Mouse (Mus musculus) R1 (cell line): ENCODE measurements around the gene Trim2.

Experiments
- DNase-seq: peaks from one replicate; pipeline ENCODE4 v3.0.0-alpha.2; 2018; ENCODE audit warnings: low read depth, low spot score

Gene Trim2

GRCm38 (mm10) chr3:84306777-84307176 lies at the start of gene Trim2:
Trim2 (minus strand) TSS chr3:84306877.
- no peak for DNase-seq

GRCm38 (mm10) chr3:84355930-84356689 lies 49.4 kb upstream of the Trim2 start:
- peak; percentile 70 for DNase-seq

DNA sequence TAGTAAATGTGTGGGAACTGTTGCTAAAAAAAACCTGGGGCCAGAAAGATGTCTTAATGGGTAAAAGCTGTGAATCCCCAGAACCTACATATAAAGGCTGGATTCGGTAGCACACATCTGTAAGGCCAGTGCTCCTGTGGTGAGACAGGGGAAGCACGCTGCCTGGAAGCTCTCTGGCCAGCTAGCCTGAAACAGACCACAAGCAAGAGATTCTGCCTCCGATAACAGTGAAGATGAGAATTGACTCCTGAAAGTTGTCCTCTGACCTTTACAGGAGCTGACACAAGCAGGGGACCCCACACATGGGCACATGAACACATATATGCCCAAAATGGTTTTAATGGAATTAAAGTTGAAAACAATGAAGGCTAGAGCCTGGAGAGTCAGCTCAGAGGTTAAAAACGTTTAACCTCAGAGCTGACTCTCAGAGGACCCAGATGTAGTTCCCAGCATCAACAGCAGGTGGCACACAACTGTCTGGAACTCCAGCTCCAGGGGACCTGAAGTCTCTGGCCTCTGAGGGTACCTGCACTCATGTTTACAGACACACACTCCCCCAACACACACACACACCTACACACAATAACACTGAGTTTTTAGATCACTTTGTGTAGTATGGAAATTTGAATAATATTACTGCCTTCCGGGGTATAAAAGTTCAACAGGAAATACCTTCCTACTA lies 45.8 kb upstream of the Trim2 start:
- peak; percentile 65 for DNase-seq

DNA sequence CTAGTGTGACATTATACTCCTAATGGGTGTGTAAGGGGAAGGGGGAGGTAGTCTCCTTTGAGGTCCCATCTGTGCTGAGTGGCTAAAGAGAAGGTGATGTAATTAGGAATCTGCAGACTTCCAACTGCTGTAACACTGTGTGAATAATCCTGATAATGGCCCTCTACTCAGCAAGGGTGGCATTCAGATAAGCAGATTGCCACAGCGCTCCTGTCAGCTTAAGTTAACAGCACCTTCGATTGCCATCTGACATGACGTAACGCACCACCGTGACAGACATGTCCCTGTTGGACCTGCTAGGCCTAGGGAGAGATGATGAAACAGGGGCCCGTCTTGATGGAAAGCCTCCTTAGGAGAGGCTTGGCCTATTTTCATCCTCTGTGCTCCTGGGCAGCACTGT lies 43.6 kb upstream of the Trim2 start:
- DNase-seq = no peak

GRCm38 (mm10) chr3:84349771-84350170 lies 43.1 kb upstream of the Trim2 start:
- no peak for DNase-seq

DNA sequence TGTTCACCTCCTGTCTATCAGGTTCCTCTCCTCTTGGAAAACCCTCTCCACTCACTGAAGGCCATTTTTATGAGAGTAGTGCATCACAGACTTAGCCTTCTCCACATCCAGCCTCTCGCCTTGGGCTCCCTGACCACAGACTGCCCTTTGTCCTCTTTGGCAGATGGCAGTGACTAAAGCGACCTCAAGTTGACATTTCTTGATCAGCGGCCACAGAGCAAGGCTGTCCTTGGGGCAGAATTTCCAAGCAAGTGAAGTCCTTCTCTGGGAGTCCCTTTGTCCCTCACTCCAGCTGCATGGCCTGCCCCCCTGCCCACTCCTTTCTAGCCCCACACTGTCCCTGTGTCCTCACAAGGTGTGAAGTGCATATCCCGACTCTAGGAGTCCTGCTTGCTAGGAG lies 40.7 kb upstream of the Trim2 start:
- no peak for DNase-seq

- peak; percentile 42 for DNase-seq
Measured at GRCm38 (mm10) chr3:84346456-84347150, 39.9 kb upstream of the Trim2 start.

GRCm38 (mm10) chr3:84345646-84345980 lies 38.9 kb upstream of the Trim2 start:
- no peak for DNase-seq

DNA sequence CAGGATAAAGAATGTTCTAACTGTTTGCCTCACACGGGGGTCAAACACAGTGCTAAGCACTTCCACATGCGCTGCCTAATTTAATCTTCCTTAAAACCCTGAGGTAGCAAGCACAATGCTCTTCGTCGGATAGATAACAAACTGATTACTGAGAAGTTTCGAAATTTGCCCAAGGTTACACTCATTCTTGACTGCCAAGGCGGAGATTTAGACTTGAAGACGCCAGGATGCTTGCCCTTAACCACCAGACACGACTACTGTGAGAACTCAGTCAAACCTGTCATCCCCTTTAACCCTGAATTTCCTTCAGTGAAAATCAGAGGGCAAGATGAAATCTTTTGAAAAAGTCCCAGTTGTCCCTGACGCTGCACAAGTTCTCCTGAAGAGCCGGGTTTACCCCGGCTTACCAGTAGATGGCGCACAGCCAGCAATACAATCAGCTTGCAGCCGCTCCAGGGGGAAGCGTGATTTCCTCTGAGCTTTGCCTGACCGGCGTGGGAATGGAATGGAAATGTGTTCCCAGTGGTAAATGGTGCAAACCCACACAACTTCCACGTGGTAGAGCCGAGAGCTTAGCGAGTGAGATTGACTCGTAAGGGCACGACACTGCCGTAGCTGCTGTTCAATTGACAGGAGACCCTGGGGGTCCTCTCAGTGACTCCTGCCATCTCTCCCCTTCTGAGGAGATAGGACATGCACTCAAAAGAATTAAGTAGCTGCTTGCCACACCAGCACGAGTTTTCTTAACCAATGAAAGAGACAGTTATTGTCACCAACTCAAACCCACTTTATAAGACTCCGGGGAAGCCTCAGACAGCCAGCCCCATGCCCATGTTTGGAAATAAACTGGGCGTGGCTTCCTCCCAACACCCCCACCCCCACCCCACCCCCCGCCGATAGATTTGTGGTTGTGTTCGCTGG lies 38.3 kb upstream of the Trim2 start:
- peak; percentile 91 for DNase-seq

GRCm38 (mm10) chr3:84343101-84343500 lies 36.4 kb upstream of the Trim2 start:
- DNase-seq = no peak

DNA sequence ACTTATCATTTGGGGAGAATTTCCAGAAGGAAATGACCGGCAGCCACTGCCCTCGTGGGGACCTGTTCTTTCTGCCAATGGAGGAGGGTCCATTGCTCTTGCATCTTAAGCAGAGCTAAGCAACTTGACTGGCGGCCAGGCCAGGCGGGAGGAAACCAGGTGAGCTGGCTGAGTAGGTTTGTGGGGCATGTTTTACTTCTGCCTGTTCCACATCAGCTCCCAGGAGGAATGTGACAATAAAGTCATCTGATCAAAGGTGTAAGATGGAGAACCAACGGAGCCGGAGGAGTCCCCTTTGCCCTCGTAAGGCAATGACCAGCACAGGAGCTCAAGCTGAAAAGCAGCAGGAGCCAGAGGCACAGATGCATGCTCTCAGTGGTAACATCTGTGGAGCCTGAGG lies 35.1 kb upstream of the Trim2 start:
- no peak for DNase-seq

- DNase-seq = peak; percentile 64
Measured at GRCm38 (mm10) chr3:84337585-84337984, 30.9 kb upstream of the Trim2 start.

DNA sequence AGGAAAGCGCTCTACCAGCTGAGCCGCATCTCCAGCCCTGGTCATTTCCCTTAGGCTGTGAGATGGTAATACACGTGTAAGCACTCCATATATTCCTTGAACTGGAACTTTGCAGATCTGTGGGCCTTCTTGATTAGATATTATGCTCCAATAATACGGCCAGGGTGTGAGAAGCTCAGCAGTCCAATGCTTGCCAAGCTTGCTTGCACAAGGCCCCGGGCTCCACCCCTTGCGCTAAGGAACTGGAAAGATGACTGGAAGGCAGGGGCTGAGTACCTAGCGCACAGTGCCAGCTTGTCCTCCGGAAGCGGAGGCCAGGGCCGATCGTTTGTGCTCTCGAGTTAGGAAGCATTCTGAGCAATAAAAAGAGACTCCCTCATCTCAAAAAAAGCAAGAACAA lies 29.7 kb upstream of the Trim2 start:
- DNase-seq = no peak

- DNase-seq = no peak
Measured at GRCm38 (mm10) chr3:84335421-84336073, 28.9 kb upstream of the Trim2 start.

DNA sequence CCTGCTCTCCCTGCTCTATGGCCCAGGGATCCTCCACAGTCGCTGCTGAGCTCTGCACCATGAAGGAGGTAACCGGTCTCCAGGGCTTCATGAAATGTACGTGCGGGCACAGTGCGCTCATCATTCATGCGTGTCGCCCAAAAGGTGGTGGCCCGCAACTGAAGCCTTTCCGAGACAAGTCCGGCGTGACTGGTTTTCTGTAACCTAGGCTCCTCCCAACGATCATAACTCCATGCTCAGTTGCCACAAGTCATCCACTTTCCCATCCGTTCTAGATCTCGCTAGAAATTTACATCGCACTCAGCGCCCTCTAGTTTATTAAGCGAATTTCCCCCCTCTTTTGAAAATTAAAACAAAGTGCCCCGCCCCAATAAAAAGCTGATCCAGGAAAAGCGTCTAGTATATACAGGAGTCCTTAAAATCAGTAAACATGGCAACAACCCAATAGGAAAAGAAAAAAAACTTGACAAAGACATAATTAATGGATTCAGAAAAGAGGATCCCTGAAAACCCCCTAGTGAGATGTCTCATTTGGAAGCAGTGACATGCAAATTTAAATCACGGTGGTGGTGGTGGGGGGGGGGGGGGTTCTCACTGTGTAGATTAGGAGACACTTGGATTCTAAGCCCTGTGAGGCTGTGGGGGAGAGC lies 28.2 kb upstream of the Trim2 start:
- DNase-seq = peak; percentile 90

- DNase-seq = peak; percentile 93
Measured at GRCm38 (mm10) chr3:84333400-84334349, 27.0 kb upstream of the Trim2 start.

- no peak for DNase-seq
Measured at GRCm38 (mm10) chr3:84330210-84330609, 23.5 kb upstream of the Trim2 start.

DNA sequence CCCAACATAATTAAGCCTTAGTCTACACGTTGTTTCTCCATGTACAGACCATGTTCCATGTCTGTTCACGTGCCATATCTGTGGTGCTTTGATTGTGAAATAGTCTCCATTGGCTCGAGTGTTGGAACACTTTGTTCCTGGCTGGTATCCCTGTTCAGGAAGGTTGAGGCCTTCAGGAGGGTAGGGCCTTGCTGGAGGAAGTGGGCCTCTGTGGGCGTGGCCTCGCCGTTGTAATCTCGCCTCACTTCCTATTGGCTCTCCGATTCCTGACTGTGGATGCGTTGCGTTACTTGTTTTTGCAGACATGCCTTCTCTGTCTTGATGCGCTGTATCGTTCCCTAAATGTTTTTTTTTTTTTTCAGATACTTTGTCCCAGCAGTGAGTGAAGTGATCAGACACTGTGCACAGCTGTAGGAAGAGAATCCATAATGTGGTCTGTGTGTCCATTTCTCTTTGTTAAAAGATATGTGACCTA lies 18.3 kb upstream of the Trim2 start:
- DNase-seq = peak; percentile 35

GRCm38 (mm10) chr3:84324478-84324877 lies 17.8 kb upstream of the Trim2 start:
- peak; percentile 49 for DNase-seq
